Mouse (Mus musculus) ES-E14 (cell line): ENCODE measurements around the gene Pcsk7.

Source experiments
- CHD2 ChIP-seq: IDR thresholded peaks from 2 replicates; pipeline ENCODE4 v1.6.1; 2014; ENCODE audit warnings: mild to moderate bottlenecking, low read depth, low read length, inconsistent platforms
- HCFC1 ChIP-seq: IDR thresholded peaks from 2 replicates; pipeline ENCODE4 v1.6.1; 2012; ENCODE audit warnings: low read length, inconsistent platforms, borderline replicate concordance; ENCODE audit not compliant: insufficient read depth
- MAFK ChIP-seq: IDR thresholded peaks from 2 replicates; pipeline ENCODE4 v1.6.1; 2014; ENCODE audit warnings: mild to moderate bottlenecking, low read depth, low read length, inconsistent platforms; ENCODE audit not compliant: insufficient read depth
- ZC3H11A ChIP-seq: IDR thresholded peaks from 2 replicates; pipeline ENCODE4 v1.6.1; 2012; ENCODE audit warnings: low read depth, mild to moderate bottlenecking, inconsistent platforms, low read length, borderline replicate concordance
- ZNF384 ChIP-seq: IDR thresholded peaks from 2 replicates; pipeline ENCODE4 v1.6.1; 2012; ENCODE audit warnings: low read depth, low read length, inconsistent platforms

- TF ChIP-seq MAFK (no peak), CHD2 (no peak), HCFC1 (no peak), ZC3H11A (no peak), ZNF384 (no peak)
Measured at GRCm38 (mm10) chr9:45935628-45936210, 29.4 kb downstream of the Pcsk7 start, which contains the start of gene Tagln.
